Mouse (Mus musculus): ENCODE data around the gene Exoc4.
A peak's percentile ranks its signal among the peaks of the same experiment; 100 is the strongest.

Exoc4 gene

GRCm38 (mm10) chr6:33465392-33465791, 216.5 kb downstream of the Exoc4 start:
- ATAC-seq (ENCODE audit: insufficient number of reproducible peaks, low FRiP score, low TSS enrichment) = no peak

GRCm38 (mm10) chr6:33466168-33466839, 217.4 kb downstream of the Exoc4 start:
- no peak for ATAC-seq (ENCODE audit: insufficient number of reproducible peaks, low FRiP score, low TSS enrichment)

GRCm38 (mm10) chr6:33468480-33468879, 219.6 kb downstream of the Exoc4 start:
- ATAC-seq (ENCODE audit: insufficient number of reproducible peaks, low FRiP score, low TSS enrichment) = no peak

- ATAC-seq (ENCODE audit: insufficient number of reproducible peaks, low FRiP score, low TSS enrichment) = no peak
Observed at GRCm38 (mm10) chr6:33476134-33476533, 227.2 kb downstream of the Exoc4 start.

- no peak for ATAC-seq (ENCODE audit: insufficient number of reproducible peaks, low FRiP score, low TSS enrichment)
Observed at GRCm38 (mm10) chr6:33484568-33484967, 235.7 kb downstream of the Exoc4 start.

- no peak for ATAC-seq (ENCODE audit: insufficient number of reproducible peaks, low FRiP score, low TSS enrichment)
Observed at GRCm38 (mm10) chr6:33489788-33490187, 240.9 kb downstream of the Exoc4 start.

- no peak for ATAC-seq (ENCODE audit: insufficient number of reproducible peaks, low FRiP score, low TSS enrichment)
Observed at GRCm38 (mm10) chr6:33496141-33496855, 247.4 kb downstream of the Exoc4 start.

GRCm38 (mm10) chr6:33497348-33497747, 248.5 kb downstream of the Exoc4 start:
- peak; percentile 94 for ATAC-seq (ENCODE audit: insufficient number of reproducible peaks, low FRiP score, low TSS enrichment)

- no peak for ATAC-seq (ENCODE audit: insufficient number of reproducible peaks, low FRiP score, low TSS enrichment)
Observed at GRCm38 (mm10) chr6:33502388-33502787, 253.5 kb downstream of the Exoc4 start.

- ATAC-seq (ENCODE audit: insufficient number of reproducible peaks, low FRiP score, low TSS enrichment) = no peak
Observed at GRCm38 (mm10) chr6:33503381-33503780, 254.5 kb downstream of the Exoc4 start.

GRCm38 (mm10) chr6:33507134-33507533, 258.2 kb downstream of the Exoc4 start:
- peak; percentile 94 for ATAC-seq (ENCODE audit: insufficient number of reproducible peaks, low FRiP score, low TSS enrichment)

- no peak for ATAC-seq (ENCODE audit: insufficient number of reproducible peaks, low FRiP score, low TSS enrichment)
Observed at GRCm38 (mm10) chr6:33515391-33515790, 266.5 kb downstream of the Exoc4 start.

GRCm38 (mm10) chr6:33516798-33517197, 267.9 kb downstream of the Exoc4 start:
- no peak for ATAC-seq (ENCODE audit: insufficient number of reproducible peaks, low FRiP score, low TSS enrichment)

GRCm38 (mm10) chr6:33517890-33518410, 269.1 kb downstream of the Exoc4 start:
- ATAC-seq (ENCODE audit: insufficient number of reproducible peaks, low FRiP score, low TSS enrichment) = no peak

GRCm38 (mm10) chr6:33525695-33526366, 276.9 kb downstream of the Exoc4 start:
- no peak for ATAC-seq (ENCODE audit: insufficient number of reproducible peaks, low FRiP score, low TSS enrichment)

GRCm38 (mm10) chr6:33540356-33540755, 291.5 kb downstream of the Exoc4 start:
- no peak for ATAC-seq (ENCODE audit: insufficient number of reproducible peaks, low FRiP score, low TSS enrichment)

GRCm38 (mm10) chr6:33542712-33543111, 293.8 kb downstream of the Exoc4 start:
- ATAC-seq (ENCODE audit: insufficient number of reproducible peaks, low FRiP score, low TSS enrichment) = no peak

- no peak for ATAC-seq (ENCODE audit: insufficient number of reproducible peaks, low FRiP score, low TSS enrichment)
Observed at GRCm38 (mm10) chr6:33551934-33552333, 303.0 kb downstream of the Exoc4 start.

- ATAC-seq (ENCODE audit: insufficient number of reproducible peaks, low FRiP score, low TSS enrichment) = no peak
Observed at GRCm38 (mm10) chr6:33560925-33561324, 312.0 kb downstream of the Exoc4 start.

GRCm38 (mm10) chr6:33561911-33562310, 313.0 kb downstream of the Exoc4 start:
- no peak for ATAC-seq (ENCODE audit: insufficient number of reproducible peaks, low FRiP score, low TSS enrichment)

- ATAC-seq (ENCODE audit: insufficient number of reproducible peaks, low FRiP score, low TSS enrichment) = no peak
Observed at GRCm38 (mm10) chr6:33575947-33576346, 327.1 kb downstream of the Exoc4 start.
